Mouse (Mus musculus) left cerebral cortex, postnatal 10 days (tissue): ENCODE results near the gene Actr10. TPM values are rescaled to one million over a fixed set of nuclear protein-coding genes. Genes with fewer than 3 reads are reported as not detected.
A peak's percentile ranks its signal among the peaks of the same experiment; 100 is the strongest.

Experiments used
- DNase-seq, 2 experiments: peaks; one replicate each; pipeline ENCODE4 v3.0.0; 2021 to 2022; ENCODE audit warnings: low spot score in 2 of 2, mixed read lengths in 1 of 2; ENCODE audit errors: extremely low spot score in 1 of 2
- intact Hi-C: fragments of 180-260 bp; cut with DNase I; formaldehyde crosslinking; loops from one replicate; pipeline ENCODE4 v1.15.1; 2025
- total RNA-seq, 2 experiments: library from RNA; stranded (reverse); gene quantifications; 2 replicates each; pipeline ENCODE4 v1.2.3; 2021

The Actr10 gene
- total RNA-seq, 2 experiments from 2014 or later, result 184 to 195 TPM

DNA sequence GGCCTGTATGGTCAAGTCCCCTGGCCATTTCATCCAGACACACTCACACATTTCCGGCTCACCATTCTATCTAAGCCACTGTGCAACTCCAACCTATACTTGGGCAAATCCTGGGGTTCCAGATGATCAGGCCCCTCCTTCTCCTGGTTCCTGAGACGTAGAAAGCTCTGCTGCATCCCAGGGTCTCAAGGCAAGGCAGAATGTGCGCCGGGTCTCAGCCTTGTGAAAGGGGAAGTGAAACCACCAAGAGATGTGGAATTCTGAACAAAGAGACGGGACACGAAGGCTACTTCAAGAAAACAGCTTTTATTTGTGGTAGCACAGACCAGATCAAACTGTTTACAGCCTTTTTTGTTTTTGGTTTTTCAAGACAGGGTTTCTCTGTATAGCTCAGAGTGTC lies 68.5 kb downstream of the Actr10 start:
- intact Hi-C loops, result no loop called here
- DNase-seq, result no peak

DNA sequence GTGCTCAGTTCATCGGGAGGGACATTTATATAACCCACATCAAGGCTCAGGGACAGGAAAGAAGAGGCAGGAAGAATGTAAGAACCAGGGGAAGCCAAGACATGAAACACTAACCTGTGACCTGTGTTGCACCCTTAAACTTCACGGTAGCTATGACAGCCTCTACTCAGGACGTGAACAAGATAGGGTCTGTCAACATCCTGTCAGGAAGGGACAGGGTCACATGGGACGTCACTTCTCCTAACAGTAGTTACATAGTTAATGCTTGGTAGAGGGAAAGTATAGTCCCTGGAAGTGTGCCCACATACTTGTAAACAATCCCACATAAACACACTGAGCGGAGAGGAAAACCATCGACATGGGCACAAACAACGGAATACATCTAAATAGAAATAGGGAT lies 69.2 kb downstream of the Actr10 start:
- no peak for DNase-seq
- intact Hi-C loops, result no loop called here

DNA sequence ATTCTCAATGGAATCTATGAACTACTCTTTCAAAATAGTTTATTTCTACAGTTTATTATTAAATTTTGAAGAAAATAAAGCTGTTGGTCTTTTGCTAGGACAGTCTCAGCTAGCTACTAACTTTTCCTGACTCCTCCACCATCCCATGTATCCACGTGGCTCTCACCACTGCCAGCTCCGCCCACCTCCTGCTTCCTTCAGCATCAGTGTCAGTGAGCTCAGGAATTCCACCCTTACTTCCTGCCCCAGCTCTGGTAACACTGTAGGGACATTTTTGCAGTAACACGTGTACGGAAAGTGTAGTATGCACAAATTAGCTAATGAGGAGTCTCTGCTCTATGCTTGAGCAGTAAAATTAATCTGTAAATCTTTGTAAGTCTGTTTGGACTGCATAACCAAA lies 72.1 kb downstream of the Actr10 start:
- DNase-seq, result peak in 1 of 2 experiments; percentile 70
- intact Hi-C loops, result no loop called here

Other genes with a start within 250 kb of the Actr10 start
- gene Frmd6, start 112.3 kb upstream of the Actr10 start, total RNA-seq, result 10 to 100 TPM; 15.0 to 16.8 TPM
- gene Psma3, start 36.8 kb downstream of the Actr10 start, total RNA-seq, result 100 to 1,000 TPM; 244 to 255 TPM
- gene Arid4a, start 78.1 kb downstream of the Actr10 start, total RNA-seq, result 10 to 100 TPM; 31.2 to 32.2 TPM
- not detected for gene Tomm20l, start 173.6 kb downstream of the Actr10 start, total RNA-seq
- gene Timm9, start 198.8 kb downstream of the Actr10 start, total RNA-seq, result 10 to 100 TPM; 64.8 to 74.0 TPM
- gene 2700049A03Rik, start 199.0 kb downstream of the Actr10 start, total RNA-seq, result 1 to 10 TPM; 5.7 to 6.6 TPM